Mouse (Mus musculus) gastrocnemius, postnatal 10 days (tissue): ENCODE data around the gene Gtf2ird1. TPM values are rescaled to one million over a fixed set of nuclear protein-coding genes. Genes with fewer than 3 reads are reported as not detected.

Experiments
- DNase-seq: peaks from one replicate; pipeline ENCODE4 v3.0.0; 2021; ENCODE audit warnings: mixed read lengths
- total RNA-seq, 2 experiments: library from RNA; stranded (reverse); gene quantifications; 2 replicates each; pipeline ENCODE4 v1.2.3; 2021

Gene Gtf2ird1
- total RNA-seq, 2 experiments from 2014 or later: 19.9 to 29.2 TPM

- no peak for DNase-seq
Observed at GRCm38 (mm10) chr5:134445208-134445831, 11.2 kb downstream of the Gtf2ird1 start.

- no peak for DNase-seq
Observed at GRCm38 (mm10) chr5:134444473-134444872, 12.0 kb downstream of the Gtf2ird1 start.

- DNase-seq: no peak
Observed at GRCm38 (mm10) chr5:134442066-134442465, 14.4 kb downstream of the Gtf2ird1 start.

GRCm38 (mm10) chr5:134441105-134441504 lies 15.4 kb downstream of the Gtf2ird1 start:
- DNase-seq: no peak

- DNase-seq: peak; percentile 24
Observed at GRCm38 (mm10) chr5:134440098-134440497, 16.4 kb downstream of the Gtf2ird1 start.

- DNase-seq: no peak
Observed at GRCm38 (mm10) chr5:134439481-134439880, 17.0 kb downstream of the Gtf2ird1 start.

- no peak for DNase-seq
Observed at GRCm38 (mm10) chr5:134438676-134439425, 17.7 kb downstream of the Gtf2ird1 start.

GRCm38 (mm10) chr5:134437459-134437827 lies 19.1 kb downstream of the Gtf2ird1 start:
- peak; percentile 61 for DNase-seq

- DNase-seq: no peak
Observed at GRCm38 (mm10) chr5:134436782-134437458, 19.6 kb downstream of the Gtf2ird1 start.

GRCm38 (mm10) chr5:134435836-134436331 lies 20.6 kb downstream of the Gtf2ird1 start:
- peak; percentile 65 for DNase-seq

GRCm38 (mm10) chr5:134433137-134433536 lies 23.4 kb downstream of the Gtf2ird1 start:
- DNase-seq: no peak

GRCm38 (mm10) chr5:134430087-134430486 lies 26.4 kb downstream of the Gtf2ird1 start:
- DNase-seq: no peak

GRCm38 (mm10) chr5:134427664-134428063 lies 28.9 kb downstream of the Gtf2ird1 start:
- DNase-seq: no peak

GRCm38 (mm10) chr5:134425601-134426000 lies 30.9 kb downstream of the Gtf2ird1 start:
- DNase-seq: no peak

- peak; percentile 83 for DNase-seq
Observed at GRCm38 (mm10) chr5:134423930-134424329, 32.6 kb downstream of the Gtf2ird1 start.

GRCm38 (mm10) chr5:134423372-134423771 lies 33.1 kb downstream of the Gtf2ird1 start:
- DNase-seq: no peak

GRCm38 (mm10) chr5:134422265-134422925 lies 34.1 kb downstream of the Gtf2ird1 start:
- no peak for DNase-seq

GRCm38 (mm10) chr5:134421061-134421460 lies 35.5 kb downstream of the Gtf2ird1 start:
- DNase-seq: peak; percentile 61

GRCm38 (mm10) chr5:134419700-134420099 lies 36.8 kb downstream of the Gtf2ird1 start:
- DNase-seq: no peak

- peak; percentile 29 for DNase-seq
Observed at GRCm38 (mm10) chr5:134418315-134419074, 38.0 kb downstream of the Gtf2ird1 start.

GRCm38 (mm10) chr5:134412341-134412740 lies 44.2 kb downstream of the Gtf2ird1 start:
- DNase-seq: no peak
